Mouse (Mus musculus) c-Kit-positive CD71-positive TER-119-negative erythroid progenitor cells, embryonic 14.5 days (primary cell): ENCODE data around the gene Ifnz.
"Not testable (repeated sequence)": the region's sequence is repeated elsewhere in the genome, so short reads cannot be mapped to it uniquely, and the experiment has no call there.

Experiments
- DNase-seq: peaks from one replicate; pipeline ENCODE4 v3.0.0-alpha.2; 2013; ENCODE audit warnings: low read depth

Gene Ifnz

DNA sequence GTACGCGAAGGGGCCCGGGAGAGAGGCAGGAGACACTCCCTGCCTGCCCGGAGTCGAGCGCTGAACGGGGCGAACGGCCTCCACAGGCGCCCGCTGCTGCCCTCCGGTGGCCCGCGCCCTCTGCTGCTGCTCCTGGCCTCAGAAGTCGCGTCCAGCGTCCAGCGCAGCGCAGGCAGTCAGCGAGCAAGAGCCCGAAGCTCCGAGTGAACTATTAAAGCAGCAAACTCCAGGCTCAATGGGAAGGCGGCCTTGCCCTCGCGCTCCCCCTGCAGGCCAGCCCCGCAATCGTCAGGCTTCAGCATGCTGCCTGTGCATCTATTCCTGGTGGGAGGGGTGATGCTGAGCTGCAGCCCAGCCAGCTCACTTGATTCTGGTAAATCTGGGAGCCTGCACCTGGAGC lies 3.5 kb downstream of the Ifnz start, which contains the start of gene Gm13276:
TSS of gene Gm13276 (plus strand) at position 301 of the 400 bp plus-strand sequence.
- not testable (repeated sequence) for DNase-seq

DNA sequence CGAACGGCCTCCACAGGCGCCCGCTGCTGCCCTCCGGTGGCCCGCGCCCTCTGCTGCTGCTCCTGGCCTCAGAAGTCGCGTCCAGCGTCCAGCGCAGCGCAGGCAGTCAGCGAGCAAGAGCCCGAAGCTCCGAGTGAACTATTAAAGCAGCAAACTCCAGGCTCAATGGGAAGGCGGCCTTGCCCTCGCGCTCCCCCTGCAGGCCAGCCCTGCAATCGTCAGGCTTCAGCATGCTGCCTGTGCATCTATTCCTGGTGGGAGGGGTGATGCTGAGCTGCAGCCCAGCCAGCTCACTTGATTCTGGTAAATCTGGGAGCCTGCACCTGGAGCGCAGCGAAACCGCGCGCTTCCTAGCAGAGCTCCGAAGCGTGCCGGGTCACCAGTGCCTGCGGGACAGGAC lies 6.5 kb downstream of the Ifnz start, which contains the start of gene Gm13277:
TSS of gene Gm13277 (plus strand) at position 231 of the 400 bp plus-strand sequence.
- not testable (repeated sequence) for DNase-seq

DNA sequence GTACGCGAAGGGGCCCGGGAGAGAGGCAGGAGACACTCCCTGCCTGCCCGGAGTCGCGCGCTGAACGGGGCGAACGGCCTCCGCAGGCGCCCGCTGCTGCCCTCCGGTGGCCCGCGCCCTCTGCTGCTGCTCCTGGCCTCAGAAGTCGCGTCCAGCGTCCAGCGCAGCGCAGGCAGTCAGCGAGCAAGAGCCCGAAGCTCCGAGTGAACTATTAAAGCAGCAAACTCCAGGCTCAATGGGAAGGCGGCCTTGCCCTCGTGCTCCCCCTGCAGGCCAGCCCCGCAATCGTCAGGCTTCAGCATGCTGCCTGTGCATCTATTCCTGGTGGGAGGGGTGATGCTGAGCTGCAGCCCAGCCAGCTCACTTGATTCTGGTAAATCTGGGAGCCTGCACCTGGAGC lies 9.3 kb downstream of the Ifnz start, which contains the start of gene Gm13278:
TSS of gene Gm13278 (plus strand) at position 301 of the 400 bp plus-strand sequence.
- not testable (repeated sequence) for DNase-seq

DNA sequence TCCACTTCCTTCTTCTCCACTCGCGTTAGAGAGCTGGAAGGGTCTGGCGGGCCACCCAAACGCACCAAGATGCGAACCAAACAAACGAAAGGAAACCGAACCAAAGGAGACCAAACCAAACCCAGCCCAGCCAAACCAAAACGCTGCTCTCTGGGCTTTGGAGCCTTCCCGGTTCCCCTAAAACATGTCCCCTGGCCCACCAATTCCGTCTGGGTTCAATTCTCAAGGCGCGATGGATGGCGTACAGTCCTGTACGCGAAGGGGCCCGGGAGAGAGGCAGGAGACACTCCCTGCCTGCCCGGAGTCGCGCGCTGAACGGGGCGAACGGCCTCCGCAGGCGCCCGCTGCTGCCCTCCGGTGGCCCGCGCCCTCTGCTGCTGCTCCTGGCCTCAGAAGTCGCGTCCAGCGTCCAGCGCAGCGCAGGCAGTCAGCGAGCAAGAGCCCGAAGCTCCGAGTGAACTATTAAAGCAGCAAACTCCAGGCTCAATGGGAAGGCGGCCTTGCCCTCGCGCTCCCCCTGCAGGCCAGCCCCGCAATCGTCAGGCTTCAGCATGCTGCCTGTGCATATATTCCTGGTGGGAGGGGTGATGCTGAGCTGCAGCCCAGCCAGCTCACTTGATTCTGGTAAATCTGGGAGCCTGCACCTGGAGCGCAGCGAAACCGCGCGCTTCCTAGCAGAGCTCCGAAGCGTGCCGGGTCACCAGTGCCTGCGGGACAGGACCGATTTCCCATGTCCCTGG lies 12.2 kb downstream of the Ifnz start, which contains the start of gene Gm13275:
TSS of gene Gm13275 (plus strand) at position 552 of the 740 bp plus-strand sequence.
- not testable (repeated sequence) for DNase-seq

DNA sequence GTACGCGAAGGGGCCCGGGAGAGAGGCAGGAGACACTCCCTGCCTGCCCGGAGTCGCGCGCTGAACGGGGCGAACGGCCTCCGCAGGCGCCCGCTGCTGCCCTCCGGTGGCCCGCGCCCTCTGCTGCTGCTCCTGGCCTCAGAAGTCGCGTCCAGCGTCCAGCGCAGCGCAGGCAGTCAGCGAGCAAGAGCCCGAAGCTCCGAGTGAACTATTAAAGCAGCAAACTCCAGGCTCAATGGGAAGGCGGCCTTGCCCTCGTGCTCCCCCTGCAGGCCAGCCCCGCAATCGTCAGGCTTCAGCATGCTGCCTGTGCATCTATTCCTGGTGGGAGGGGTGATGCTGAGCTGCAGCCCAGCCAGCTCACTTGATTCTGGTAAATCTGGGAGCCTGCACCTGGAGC lies 15.2 kb downstream of the Ifnz start, which contains the start of gene Gm13279:
TSS of gene Gm13279 (plus strand) at position 301 of the 400 bp plus-strand sequence.
- not testable (repeated sequence) for DNase-seq

DNA sequence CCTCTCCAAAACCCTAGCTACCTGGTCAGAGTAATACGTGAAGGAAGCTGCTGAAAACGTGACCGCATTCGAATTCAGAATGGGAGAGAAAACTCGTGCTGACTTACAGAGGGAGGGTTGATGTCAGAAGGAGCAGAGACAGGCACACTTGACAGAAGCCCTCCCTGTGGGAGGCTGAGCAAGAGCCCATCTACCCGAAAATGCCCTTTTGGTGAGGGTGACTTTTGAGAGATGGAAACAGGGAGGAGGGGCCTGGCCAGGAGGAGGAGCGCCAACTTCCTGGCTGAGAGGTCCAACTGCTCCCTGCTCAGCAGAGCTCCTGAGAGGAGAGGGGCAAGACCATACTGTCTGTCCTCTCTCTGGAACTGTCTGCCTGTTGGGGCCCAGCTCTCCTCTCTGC lies 17.4 kb downstream of the Ifnz start, which contains the start of gene Gm13285:
TSS of gene Gm13285 (plus strand) at position 301 of the 400 bp plus-strand sequence.
- DNase-seq: not testable (repeated sequence)

DNA sequence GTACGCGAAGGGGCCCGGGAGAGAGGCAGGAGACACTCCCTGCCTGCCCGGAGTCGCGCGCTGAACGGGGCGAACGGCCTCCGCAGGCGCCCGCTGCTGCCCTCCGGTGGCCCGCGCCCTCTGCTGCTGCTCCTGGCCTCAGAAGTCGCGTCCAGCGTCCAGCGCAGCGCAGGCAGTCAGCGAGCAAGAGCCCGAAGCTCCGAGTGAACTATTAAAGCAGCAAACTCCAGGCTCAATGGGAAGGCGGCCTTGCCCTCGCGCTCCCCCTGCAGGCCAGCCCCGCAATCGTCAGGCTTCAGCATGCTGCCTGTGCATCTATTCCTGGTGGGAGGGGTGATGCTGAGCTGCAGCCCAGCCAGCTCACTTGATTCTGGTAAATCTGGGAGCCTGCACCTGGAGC lies 21.0 kb downstream of the Ifnz start, which contains the start of gene Gm13287:
TSS of gene Gm13287 (plus strand) at position 301 of the 400 bp plus-strand sequence.
- not testable (repeated sequence) for DNase-seq

DNA sequence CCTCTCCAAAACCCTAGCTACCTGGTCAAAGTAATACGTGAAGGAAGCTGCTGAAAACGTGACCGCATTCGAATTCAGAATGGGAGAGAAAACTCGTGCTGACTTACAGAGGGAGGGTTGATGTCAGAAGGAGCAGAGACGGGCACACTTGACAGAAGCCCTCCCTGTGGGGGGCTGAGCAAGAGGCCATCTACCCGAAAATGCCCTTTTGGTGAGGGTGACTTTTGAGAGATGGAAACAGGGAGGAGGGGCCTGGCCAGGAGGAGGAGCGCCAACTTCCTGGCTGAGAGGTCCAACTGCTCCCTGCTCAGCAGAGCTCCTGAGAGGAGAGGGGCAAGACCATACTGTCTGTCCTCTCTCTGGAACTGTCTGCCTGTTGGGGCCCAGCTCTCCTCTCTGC lies 23.3 kb downstream of the Ifnz start, which contains the start of gene Gm13288:
TSS of gene Gm13288 (plus strand) at position 301 of the 400 bp plus-strand sequence.
- DNase-seq: not testable (repeated sequence)

DNA sequence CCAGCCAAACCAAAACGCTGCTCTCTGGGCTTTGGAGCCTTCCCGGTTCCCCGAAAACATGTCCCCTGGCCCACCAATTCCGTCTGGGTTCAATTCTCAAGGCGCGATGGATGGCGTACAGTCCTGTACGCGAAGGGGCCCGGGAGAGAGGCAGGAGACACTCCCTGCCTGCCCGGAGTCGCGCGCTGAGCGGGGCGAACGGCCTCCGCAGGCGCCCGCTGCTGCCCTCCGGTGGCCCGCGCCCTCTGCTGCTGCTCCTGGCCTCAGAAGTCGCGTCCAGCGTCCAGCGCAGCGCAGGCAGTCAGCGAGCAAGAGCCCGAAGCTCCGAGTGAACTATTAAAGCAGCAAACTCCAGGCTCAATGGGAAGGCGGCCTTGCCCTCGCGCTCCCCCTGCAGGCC lies 23.8 kb downstream of the Ifnz start:
- DNase-seq: not testable (repeated sequence)

DNA sequence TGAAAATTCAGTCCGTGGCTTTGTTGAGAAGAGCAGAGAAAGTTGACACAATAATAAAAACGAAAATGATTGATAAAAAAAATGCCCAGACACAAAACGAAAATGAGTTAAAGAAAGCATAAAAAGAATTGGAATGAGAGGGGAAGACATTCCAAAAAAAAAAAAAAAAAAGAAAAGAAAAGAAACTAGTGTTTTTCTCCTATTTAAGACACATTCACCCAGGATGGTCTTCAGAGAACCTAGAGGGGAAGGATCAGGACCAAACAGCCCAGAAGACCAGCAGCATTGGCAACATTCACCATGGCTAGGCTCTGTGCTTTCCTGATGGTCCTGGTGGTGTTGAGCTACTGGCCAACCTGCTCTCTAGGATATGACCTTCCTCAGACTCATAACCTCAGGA lies 34.0 kb downstream of the Ifnz start, which contains the start of gene Ifna7:
TSS of gene Ifna7 (plus strand) at position 301 of the 400 bp plus-strand sequence.
- DNase-seq: no peak

DNA sequence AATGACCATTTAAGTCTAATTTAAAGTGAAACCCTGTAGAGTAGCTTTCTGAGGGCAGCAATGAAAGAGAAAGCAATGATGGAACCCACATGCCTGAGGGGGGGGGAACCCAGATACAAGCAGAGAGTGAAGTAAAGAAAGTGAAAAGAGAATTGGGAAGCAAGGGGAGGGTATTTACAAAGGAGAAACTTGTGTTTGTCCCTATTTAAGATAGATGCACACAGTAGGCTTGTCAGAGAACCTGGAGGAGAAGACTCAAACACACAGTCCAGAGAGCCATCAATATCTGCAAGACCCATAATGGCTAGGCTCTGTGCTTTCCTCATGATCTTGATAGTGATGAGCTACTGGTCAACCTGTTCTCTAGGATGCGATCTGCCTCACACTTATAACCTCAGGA lies 37.7 kb downstream of the Ifnz start, which contains the start of gene Ifna11:
TSS of gene Ifna11 (plus strand) at position 301 of the 400 bp plus-strand sequence.
- DNase-seq: no peak

DNA sequence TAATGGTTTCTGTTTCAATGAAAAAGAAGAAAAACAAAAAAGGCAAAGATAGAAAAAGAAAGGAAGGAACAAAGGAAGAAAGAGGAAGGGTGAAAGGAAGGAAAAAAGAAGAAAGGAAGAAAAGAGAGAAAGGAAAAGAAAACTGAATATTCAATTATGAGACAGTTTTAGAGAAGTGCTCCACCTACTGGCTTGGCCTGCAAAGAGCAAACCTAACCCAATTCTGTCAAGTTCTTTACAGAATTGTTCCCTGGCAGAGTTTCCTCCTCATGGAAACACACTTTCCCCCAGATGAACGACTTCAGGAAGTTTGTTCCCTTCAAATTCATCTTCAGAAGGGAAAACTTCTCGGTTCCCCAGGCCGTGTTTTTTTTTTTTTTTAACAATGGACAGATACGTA lies 41.1 kb downstream of the Ifnz start:
- no peak for DNase-seq

DNA sequence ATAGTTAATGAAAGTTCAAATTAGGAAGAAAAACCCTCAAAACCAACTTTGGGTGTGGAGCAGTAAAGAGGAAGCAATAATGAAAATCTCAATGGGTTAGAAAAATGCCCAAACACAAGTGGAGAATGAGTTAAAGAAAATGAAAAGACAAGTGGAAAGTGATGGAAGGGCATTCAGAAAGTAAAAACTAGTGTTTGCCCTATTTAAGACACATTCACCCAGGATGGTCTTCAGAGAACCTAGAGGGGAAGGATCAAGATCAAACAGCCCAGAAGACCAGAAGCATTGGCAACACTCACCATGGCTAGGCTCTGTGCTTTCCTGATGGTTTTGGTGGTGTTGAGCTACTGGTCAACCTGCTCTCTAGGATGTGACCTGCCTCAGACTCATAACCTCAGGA lies 45.2 kb downstream of the Ifnz start, which contains the start of gene Ifna6:
TSS of gene Ifna6 (plus strand) at position 301 of the 400 bp plus-strand sequence.
- DNase-seq: not testable (repeated sequence)

DNA sequence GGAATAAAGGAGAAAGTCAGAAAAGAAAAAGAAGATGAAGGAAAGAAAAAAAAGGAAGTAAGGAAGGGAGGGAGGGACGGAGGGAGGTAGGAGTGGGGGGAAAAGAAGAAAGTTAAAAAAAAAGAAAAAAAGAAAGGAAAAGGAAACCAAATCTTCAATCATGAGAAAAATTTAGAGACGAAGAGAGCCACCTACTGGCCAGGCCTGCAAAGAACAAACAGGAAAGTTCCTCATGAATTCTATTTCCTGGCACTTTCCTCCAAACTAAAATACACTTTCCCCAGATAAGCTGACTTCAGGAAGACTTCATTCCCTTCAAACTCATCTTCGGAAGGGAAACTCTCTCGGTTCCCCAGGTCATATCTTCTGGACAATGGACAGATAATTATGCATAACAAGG lies 48.6 kb downstream of the Ifnz start:
- no peak for DNase-seq
